Mouse (Mus musculus) heart, adult 2 months (tissue): ENCODE measurements around the gene Myo10.

Experiments
- CTCF ChIP-seq: fragments of 200-600 bp; IDR thresholded peaks from 2 replicates; pipeline ENCODE4 v1.8.1; 2022; ENCODE audit warnings: antibody characterized with exemption, mild to moderate bottlenecking, moderate library complexity
- EP300 ChIP-seq: fragments of 200-500 bp; IDR thresholded peaks from 2 replicates; pipeline ENCODE4 v1.6.1; 2011; ENCODE audit warnings: low read depth, low read length, control low read depth; ENCODE audit not compliant: insufficient read depth

DNA sequence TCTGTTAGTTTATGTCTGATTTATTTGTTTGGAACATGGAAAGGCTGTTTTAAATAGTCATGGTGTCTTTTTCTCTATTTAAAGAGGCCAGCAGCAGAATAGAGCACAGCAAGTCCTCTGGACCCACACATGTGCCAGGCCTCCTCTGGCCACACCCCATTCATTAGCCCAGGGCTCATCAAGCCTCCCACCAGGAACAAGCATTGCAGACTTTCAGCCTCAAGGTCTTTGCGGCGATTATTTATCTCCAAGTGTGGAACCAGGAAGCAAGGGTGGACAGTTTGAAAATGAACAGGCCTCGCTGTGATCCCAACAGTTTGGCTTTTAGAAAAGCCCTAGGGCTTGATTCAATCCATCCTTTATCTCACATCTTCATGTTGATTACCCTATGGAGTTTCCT, 35.5 kb upstream of the Myo10 start:
- TF ChIP-seq CTCF (no peak), EP300 (no peak)
